Mouse (Mus musculus): ENCODE results near the gene Slc13a5.

- TF ChIP-seq GATA1 (IDR thresholded peaks at IDR 0.05; ENCODE audit: borderline replicate concordance, low read length) (no peak), FLI1 (IDR thresholded peaks at IDR 0.05; ENCODE audit: low read length) (no peak)
Observed at GRCm38 (mm10) chr11:72240062-72240860, 26.8 kb downstream of the Slc13a5 start.

Data from megakaryocyte, embryonic 14.5 days (primary cell).